Mouse (Mus musculus) lung, postnatal 14 days (tissue): ENCODE measurements around the gene Sh3yl1.

Source experiments
- DNase-seq: peaks from one replicate; pipeline ENCODE4 v3.0.0; 2021

Gene Sh3yl1

DNA sequence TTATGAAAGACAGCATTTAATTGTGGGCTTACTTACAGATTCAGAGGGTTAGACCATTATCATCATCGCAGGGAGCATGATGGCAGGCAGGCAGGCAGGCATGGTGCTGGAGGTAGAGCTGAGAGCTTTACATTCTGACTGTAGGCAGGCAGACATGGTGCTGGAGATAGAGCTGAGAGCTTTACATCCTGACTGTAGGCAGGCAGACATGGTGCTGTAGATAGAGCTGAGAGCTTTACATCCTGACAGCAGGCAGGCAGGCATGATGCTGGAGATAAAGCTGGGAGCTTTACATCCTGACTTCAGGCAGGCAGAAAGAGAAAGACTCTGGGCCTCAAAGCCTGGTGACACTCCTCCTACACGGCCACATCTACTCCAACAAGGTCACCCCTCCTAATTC, 59.2 kb downstream of the Sh3yl1 start:
- DNase-seq = no peak

DNA sequence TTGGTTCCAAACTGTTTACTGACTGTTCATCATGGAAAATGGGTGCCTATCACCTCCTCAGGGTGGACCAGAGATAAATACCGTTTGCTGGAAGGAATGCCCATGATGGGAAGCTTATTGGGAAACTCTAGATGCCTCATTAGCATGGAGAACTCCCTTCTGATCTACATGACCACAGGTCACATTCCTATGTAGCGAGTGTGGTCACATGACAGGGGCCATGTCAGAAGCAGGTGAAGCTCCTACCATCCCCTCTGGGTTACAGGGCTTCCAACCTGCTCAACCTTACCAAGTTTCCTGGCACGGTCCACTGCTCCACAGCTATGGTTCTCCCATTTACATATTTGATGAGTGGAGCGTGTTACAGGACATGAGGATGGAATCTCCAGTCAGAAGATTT, 92.3 kb downstream of the Sh3yl1 start:
- DNase-seq = no peak

DNA sequence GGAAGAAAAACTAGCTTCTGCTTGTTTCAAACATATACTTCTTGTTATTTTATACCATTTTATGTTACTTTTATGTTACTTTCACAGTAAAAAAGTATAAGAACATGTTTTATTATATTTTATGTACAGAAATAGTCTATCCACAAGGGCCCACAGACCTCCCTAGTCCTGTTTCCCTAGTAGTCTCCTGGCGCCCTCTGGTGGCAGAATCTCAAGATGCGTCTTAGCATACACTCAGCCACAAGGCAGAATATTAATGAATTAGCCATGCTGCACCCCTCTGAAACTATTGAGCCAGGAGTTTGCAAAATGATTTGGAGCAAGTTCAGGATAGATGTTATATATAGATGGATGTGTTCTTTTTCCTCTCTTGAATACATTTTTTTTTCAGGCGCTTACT, 93.5 kb downstream of the Sh3yl1 start:
- DNase-seq = peak; percentile 83

DNA sequence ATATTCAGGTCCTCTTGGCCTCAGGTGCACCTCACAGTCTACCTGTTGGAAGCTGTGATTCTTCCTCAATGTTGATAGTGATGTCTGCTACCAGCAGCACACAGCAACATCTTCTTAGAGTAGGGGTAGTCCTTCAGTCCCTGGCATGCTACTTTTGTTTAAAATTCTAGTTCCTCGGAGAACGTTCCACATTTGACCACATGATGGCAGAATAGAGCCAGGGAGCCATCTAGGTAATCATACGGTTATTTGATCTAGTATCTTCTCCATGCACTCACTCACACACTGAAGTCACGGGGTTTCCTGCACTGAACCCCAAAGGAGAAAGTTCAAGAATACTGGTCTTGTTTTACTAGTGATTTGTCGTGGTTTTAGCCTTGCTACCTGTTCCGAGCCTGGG, 96.7 kb downstream of the Sh3yl1 start:
- DNase-seq = peak; percentile 62
